In genomic region chr11:95251295-95251694, GRCm38 (mm10) we compare ENCODE assay signal across 7 mouse cellular contexts. TPM values are rescaled to one million over a fixed set of nuclear protein-coding genes. Genes with fewer than 3 reads are reported as not detected.
DNase-seq lines count a peak whose midpoint lies in the region; ATAC-seq lines count a peak whose summit lies in the region.

No protein-coding gene starts in this region.

- peak; percentile 71 for DNase-seq in ES-CJ7 (ENCODE audit: low read depth, low spot score)
- peak; percentile 73 to 80 for DNase-seq in adrenal gland, adult 18-20 months (ENCODE audit: low spot score in 2 of 2)
- peak; percentile 83 for DNase-seq in embryo, embryonic 11 days
- peak; percentile 81 to 87 for DNase-seq in heart, postnatal 14 days
- DNase-seq in layer of hippocampus, postnatal 14 days (ENCODE audit: low spot score in 2 of 2) = peak; percentile 71 to 82
- DNase-seq in skeletal muscle tissue, adult 2 months (ENCODE audit: low read depth, low spot score) = peak; percentile 56

- ATAC-seq in megakaryocyte, adult 5-6 weeks (ENCODE audit: poor library complexity, severe bottlenecking) = peak; percentile 82

- intact Hi-C loops in heart, postnatal 14 days (cut with DNase I) = loop anchor here (1.0 kb wide), 1 partner anchor 134 kb away; no protein-coding TSS in a partner anchor

RNA-seq across cellular contexts. Expression of gene Tac4, which starts 10.0 kb away (rescaled TPM):
- not detected for total RNA-seq in adrenal gland, adult 18-20 months (2021)
- total RNA-seq in heart, postnatal 14 days (2021) = not detected
- not detected for total RNA-seq in layer of hippocampus, postnatal 14 days (2021)
- total RNA-seq in megakaryocyte, adult 5-6 weeks (2015) = not detected in 2 replicates
- total RNA-seq in megakaryocyte, adult 5-6 weeks (2017) = 0.15 TPM in 1 of 2 replicates, not detected in the other

RNA-seq across cellular contexts. Expression of gene Kat7, which starts 58.8 kb away (rescaled TPM):
- total RNA-seq in adrenal gland, adult 18-20 months (2021) = 10 to 100 TPM; 54.9 to 59.0 TPM
- 10 to 100 TPM; 30.6 to 32.2 TPM for total RNA-seq in heart, postnatal 14 days (2021)
- total RNA-seq in layer of hippocampus, postnatal 14 days (2021) = 10 to 100 TPM; 63.8 to 68.7 TPM
- 78.8 and 84.7 TPM in 2 replicates for total RNA-seq in megakaryocyte, adult 5-6 weeks (2015)
- 65.1 and 69.1 TPM in 2 replicates for total RNA-seq in megakaryocyte, adult 5-6 weeks (2017)

Comparison
In these comparisons a context has a peak if more than half of its experiments do, and no peak if none do; other contexts are left out.
1. Peak in every context shown above with its lines: DNase-seq and ATAC-seq.